Mouse (Mus musculus) spleen, adult 2 months (tissue): ENCODE results near the gene Pla2r1. TPM values are rescaled to one million over a fixed set of nuclear protein-coding genes. Genes with fewer than 3 reads are reported as not detected.

Source experiments
- DNase-seq, 2 experiments: peaks; one replicate each; pipeline versions ENCODE4 v3.0.0 to v3.0.0-alpha.2; 2012 to 2021; ENCODE audit warnings: low spot score in 2 of 2, low read depth in 1 of 2
- H3K27ac ChIP-seq: fragments of 200-500 bp; 2 replicates; pipeline ENCODE4 v1.5.1; 2012; ENCODE audit warnings: low read length, inconsistent platforms; ENCODE audit not compliant: insufficient read depth
- H3K27me3 ChIP-seq: fragments of 200-500 bp; 2 replicates; pipeline ENCODE4 v1.6.1; 2012; ENCODE audit warnings: mild to moderate bottlenecking, moderate library complexity, low read length, inconsistent platforms; ENCODE audit not compliant: control insufficient read depth, insufficient read depth
- H3K36me3 ChIP-seq: fragments of 200-500 bp; 2 replicates; pipeline ENCODE4 v1.6.1; 2012; ENCODE audit warnings: mild to moderate bottlenecking, low read length, inconsistent platforms; ENCODE audit not compliant: control insufficient read depth, insufficient read depth
- H3K4me1 ChIP-seq: fragments of 200-500 bp; 2 replicates; pipeline ENCODE4 v1.6.1; 2011; ENCODE audit warnings: inconsistent platforms; ENCODE audit not compliant: control insufficient read depth, insufficient read depth, insufficient read length
- H3K4me3 ChIP-seq: fragments of 200-500 bp; 2 replicates; pipeline ENCODE4 v1.5.1; 2011; ENCODE audit warnings: mild to moderate bottlenecking, inconsistent platforms; ENCODE audit not compliant: insufficient read depth, insufficient read length; ENCODE audit errors: extremely low read depth
- CTCF ChIP-seq: fragments of 200-500 bp; IDR thresholded peaks from 2 replicates; pipeline ENCODE4 v1.5.1; 2011; ENCODE audit warnings: mild to moderate bottlenecking, inconsistent platforms; ENCODE audit not compliant: insufficient read depth, insufficient read length, insufficient replicate concordance; ENCODE audit errors: extremely low read depth
- POLR2A ChIP-seq: fragments of 200-500 bp; IDR thresholded peaks from 2 replicates; pipeline ENCODE4 v1.6.1; 2011; ENCODE audit warnings: low read depth, low read length, inconsistent platforms
- WGBS: fragments of 180-500 bp; shearing (Covaris S2); methylation state at CpG from one replicate; pipeline ENCODE4 v1.1.7; 2018; 5-methylcytosine and 5-hydroxymethylcytosine counted together
- polyA plus RNA-seq: library from polyadenylated mRNA; depleted of rRNA; stranded (reverse); fragments of >200 nt; gene quantifications from 2 replicates; pipeline ENCODE4 v1.2.3, GENCODE M21; 2012

Pla2r1 gene
- polyA plus RNA-seq, 1 experiment: 1.4 TPM

- Histone ChIP-seq H3K36me3 (no peaks in the 10 kb centered on the region), H3K4me1 (no peaks in the 10 kb centered on the region; the same call in 1 of the 2 replicates), H3K27ac (no peak overlapping the region), H3K27me3 (no peaks in the 10 kb centered on the region), H3K4me3 (no peak overlapping the region)
- TF ChIP-seq POLR2A: no peak
- TF ChIP-seq CTCF: no peak
- WGBS: 80% methylated on average over 2 of the region's 2 CpGs
- DNase-seq: no peak
These were observed 1.4 kb downstream of the Pla2r1 start for GRCm38 (mm10) chr2:60551673-60552072.

GRCm38 (mm10) chr2:60550521-60550920, 2.6 kb downstream of the Pla2r1 start:
- H3K27me3 ChIP-seq: no peaks in the 10 kb centered on the region
- WGBS: 91% methylated on average over 8 of the region's 8 CpGs
- no peak for DNase-seq
- no peaks in the 10 kb centered on the region for H3K36me3 ChIP-seq
- TF ChIP-seq POLR2A: no peak
- TF ChIP-seq CTCF: no peak
- no peaks in the 10 kb centered on the region; the same call in 1 of the 2 replicates for H3K4me1 ChIP-seq
- H3K27ac ChIP-seq: no peak overlapping the region
- no peak overlapping the region for H3K4me3 ChIP-seq

- Histone ChIP-seq H3K4me3 (no peak overlapping the region), H3K27ac (no peak overlapping the region), H3K36me3 (no peaks in the 10 kb centered on the region), H3K4me1 (no peaks in the 10 kb centered on the region; the same call in 1 of the 2 replicates), H3K27me3 (no peaks in the 10 kb centered on the region)
- 85% methylated on average over 2 of the region's 2 CpGs for WGBS
- TF ChIP-seq POLR2A: no peak
- no peak for TF ChIP-seq CTCF
- no peak for DNase-seq
These were observed 3.3 kb downstream of the Pla2r1 start for GRCm38 (mm10) chr2:60549851-60550250.

- Histone ChIP-seq H3K27ac (no peak overlapping the region), H3K27me3 (no peaks in the 10 kb centered on the region), H3K36me3 (no peaks in the 10 kb centered on the region), H3K4me1 (no peaks in the 10 kb centered on the region), H3K4me3 (no peak overlapping the region)
- no peak for DNase-seq
- TF ChIP-seq POLR2A (no peak), CTCF (no peak)
- WGBS: 88% methylated on average over 4 of the region's 4 CpGs
These were observed 7.0 kb downstream of the Pla2r1 start for GRCm38 (mm10) chr2:60546082-60546481.

- TF ChIP-seq CTCF (no peak), POLR2A (no peak)
- H3K27me3 ChIP-seq: no peaks in the 10 kb centered on the region
- H3K36me3 ChIP-seq: no peaks in the 10 kb centered on the region
- H3K27ac ChIP-seq: no peak overlapping the region
- WGBS: 87% methylated on average over 5 of the region's 5 CpGs
- H3K4me1 ChIP-seq: no peaks in the 10 kb centered on the region
- H3K4me3 ChIP-seq: no peak overlapping the region
- no peak for DNase-seq
These were observed 9.1 kb downstream of the Pla2r1 start for GRCm38 (mm10) chr2:60544006-60544405.

- Histone ChIP-seq H3K27ac (no peak overlapping the region), H3K27me3 (no peaks in the 10 kb centered on the region), H3K4me1 (no peaks in the 10 kb centered on the region), H3K36me3 (no peaks in the 10 kb centered on the region), H3K4me3 (no peak overlapping the region)
- TF ChIP-seq POLR2A: no peak
- TF ChIP-seq CTCF: no peak
- 81% methylated on average over 5 of the region's 5 CpGs for WGBS
- no peak for DNase-seq
These were observed 11.4 kb downstream of the Pla2r1 start for GRCm38 (mm10) chr2:60541745-60542144.

- TF ChIP-seq CTCF: no peak
- no peak for TF ChIP-seq POLR2A
- no peak overlapping the region for H3K4me3 ChIP-seq
- H3K4me1 ChIP-seq: no peaks in the 10 kb centered on the region
- H3K27me3 ChIP-seq: no peaks in the 10 kb centered on the region
- WGBS: 93% methylated on average over 8 of the region's 8 CpGs
- DNase-seq: no peak
- H3K36me3 ChIP-seq: no peaks in the 10 kb centered on the region
- H3K27ac ChIP-seq: no peak overlapping the region
These were observed 12.8 kb downstream of the Pla2r1 start for GRCm38 (mm10) chr2:60540346-60540745.

GRCm38 (mm10) chr2:60538710-60539109, 14.4 kb downstream of the Pla2r1 start:
- WGBS: 84% methylated on average over 5 of the region's 5 CpGs
- TF ChIP-seq CTCF (no peak), POLR2A (no peak)
- DNase-seq: no peak
- Histone ChIP-seq H3K27me3 (no peaks in the 10 kb centered on the region), H3K4me1 (no peaks in the 10 kb centered on the region), H3K36me3 (no peaks in the 10 kb centered on the region), H3K27ac (no peak overlapping the region), H3K4me3 (no peak overlapping the region)
